Mouse (Mus musculus): ENCODE data around the gene Afmid.
A peak's percentile ranks its signal among the peaks of the same experiment; 100 is the strongest.
"Not testable (repeated sequence)": the region's sequence is repeated elsewhere in the genome, so short reads cannot be mapped to it uniquely, and the experiment has no call there.

Afmid gene

DNA sequence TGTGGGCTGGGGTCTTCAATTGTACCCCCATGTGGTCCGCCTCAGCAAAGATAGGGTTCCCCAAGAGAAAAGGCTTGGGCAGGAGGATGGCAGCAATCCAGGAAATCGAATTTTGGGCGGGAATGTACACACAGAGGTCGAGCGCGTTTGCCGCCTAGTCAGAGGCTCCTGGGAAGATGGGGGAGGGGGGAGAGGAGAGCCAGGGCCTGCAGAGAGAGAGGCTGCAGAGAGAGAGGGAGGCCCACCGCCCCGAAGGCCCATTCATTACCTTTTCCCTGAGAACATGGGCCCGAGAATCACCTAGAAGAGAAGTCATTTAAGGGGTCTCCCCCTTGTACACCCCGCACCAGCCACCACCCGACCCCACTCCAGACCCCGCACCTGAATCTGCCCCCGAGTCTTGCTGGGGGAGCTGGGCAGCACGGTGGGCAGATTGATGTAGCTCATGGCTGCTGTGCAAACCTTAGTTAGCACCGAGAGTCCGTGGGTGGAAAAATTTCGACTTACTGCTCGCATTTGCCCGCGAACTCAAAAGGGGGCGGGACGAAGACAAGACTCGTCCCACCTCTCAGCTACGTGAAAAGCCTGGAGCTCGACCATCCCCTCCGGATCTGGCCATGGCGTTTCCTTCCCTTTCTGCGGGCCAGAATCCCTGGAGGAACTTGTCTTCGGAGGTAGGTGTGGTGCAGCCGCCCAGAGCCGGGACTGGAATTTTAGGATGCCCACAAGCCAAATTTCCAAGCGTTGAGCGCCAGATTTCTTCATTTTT, at the start of gene Afmid, which contains the start of gene Tk1:
Gene Afmid, plus strand, starts transcription at position 592 of the 769 bp plus-strand sequence.
Gene Tk1, minus strand, starts transcription at position 760 of the 769 bp plus-strand sequence.
- peak; percentile 90 for DNase-seq (ENCODE audit: low spot score)

DNA sequence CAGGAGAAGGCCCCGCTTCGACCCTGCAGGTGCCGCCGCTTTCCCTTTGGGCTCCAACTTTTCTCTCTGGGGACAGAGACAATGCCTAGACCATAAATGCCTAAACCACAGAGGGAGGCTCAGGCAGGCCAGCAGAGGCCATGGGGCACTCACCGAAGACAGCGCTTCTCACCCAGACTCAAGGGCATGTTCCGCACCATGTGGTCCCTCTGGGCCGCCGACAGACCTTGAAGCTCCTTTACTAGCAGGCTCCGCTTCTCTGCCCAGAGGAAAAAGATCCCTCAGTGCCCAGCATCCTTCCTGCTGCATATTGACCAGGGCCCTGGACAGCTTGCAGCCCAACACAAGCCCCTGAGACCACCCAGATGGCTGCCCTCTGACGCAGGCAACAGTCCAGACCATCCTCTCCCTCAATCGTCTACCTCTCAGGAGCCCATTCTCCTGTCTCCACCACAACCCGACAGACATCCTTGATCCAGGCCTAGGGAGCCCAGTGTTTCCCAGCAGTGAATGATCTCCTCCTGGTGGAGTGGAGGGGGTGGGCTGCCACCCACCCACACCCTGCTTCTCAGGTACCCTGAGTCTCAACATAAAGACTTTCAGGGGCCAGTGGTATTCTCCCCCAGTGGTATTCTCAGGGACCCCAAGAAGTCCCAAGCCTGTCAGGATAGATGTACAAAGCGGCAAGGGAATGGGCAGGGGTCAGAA, 49.5 kb upstream of the Afmid start:
- no peak for DNase-seq (ENCODE audit: low spot score)

DNA sequence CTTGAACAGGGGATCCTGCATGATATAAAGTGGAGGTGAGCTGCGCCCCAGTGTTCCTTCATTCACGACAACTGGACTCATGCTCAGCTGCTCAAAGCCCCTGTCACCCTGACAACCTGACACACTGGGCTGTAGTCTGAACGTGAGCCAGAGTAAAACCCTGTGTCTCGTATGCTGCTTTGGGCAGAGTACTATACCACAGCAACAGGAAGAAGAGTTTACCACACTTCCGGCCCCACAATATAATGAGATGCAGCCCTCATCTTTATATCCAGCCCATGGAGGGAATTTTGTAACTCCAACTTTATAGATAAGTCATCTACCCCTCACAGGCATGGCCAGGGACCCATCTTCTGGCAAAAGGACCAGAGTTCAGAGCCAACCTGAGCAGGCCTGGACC, 48.6 kb upstream of the Afmid start:
- no peak for DNase-seq (ENCODE audit: low spot score)

DNA sequence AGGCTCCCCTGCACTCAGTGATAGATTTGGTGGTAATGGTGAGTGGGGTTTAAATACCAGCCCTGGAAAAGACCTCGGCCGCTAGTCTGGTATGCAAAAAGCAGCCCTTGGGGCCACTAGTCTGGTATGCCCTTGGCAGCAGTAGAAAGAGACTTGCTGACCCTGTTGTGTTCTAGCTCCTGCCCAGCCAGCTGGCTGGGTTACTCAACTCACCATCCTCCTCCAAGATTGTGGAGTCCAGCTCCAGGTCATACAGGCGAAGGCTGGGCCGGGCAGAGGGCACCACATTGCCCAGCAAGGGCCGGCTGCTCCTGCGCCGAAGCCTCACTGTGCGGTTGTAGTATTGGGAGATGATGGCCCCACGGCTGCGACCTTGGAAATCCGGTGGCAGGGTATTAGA, 47.7 kb upstream of the Afmid start:
- DNase-seq (ENCODE audit: low spot score), result no peak

DNA sequence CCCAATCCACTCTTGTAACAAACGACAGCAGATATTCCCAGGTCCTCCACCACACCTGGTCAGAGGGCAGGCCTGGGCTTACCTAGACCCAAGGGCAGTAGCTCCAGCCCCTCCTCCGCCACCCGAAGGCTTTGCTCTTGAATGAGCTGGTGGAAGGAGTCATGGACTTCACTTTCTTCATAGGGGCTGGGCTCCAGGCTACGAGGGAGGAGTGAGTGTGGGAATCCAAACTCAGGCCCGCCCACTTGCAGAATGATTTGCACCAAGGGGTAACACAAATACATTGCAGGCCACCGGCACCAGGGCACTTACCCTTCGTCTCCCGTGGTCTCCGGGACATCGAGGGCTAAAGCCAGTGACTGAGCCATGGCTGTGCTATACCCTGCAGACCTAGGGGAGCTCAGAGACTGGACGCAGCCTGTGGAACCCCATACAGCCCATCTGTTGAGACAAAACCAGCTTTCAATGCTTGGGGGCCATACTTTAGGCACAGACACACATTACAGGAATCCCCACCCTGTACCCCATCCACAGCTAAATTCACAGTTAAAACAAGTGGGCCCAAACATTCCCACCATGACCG, 46.8 kb upstream of the Afmid start:
- DNase-seq (ENCODE audit: low spot score), result peak; percentile 37

DNA sequence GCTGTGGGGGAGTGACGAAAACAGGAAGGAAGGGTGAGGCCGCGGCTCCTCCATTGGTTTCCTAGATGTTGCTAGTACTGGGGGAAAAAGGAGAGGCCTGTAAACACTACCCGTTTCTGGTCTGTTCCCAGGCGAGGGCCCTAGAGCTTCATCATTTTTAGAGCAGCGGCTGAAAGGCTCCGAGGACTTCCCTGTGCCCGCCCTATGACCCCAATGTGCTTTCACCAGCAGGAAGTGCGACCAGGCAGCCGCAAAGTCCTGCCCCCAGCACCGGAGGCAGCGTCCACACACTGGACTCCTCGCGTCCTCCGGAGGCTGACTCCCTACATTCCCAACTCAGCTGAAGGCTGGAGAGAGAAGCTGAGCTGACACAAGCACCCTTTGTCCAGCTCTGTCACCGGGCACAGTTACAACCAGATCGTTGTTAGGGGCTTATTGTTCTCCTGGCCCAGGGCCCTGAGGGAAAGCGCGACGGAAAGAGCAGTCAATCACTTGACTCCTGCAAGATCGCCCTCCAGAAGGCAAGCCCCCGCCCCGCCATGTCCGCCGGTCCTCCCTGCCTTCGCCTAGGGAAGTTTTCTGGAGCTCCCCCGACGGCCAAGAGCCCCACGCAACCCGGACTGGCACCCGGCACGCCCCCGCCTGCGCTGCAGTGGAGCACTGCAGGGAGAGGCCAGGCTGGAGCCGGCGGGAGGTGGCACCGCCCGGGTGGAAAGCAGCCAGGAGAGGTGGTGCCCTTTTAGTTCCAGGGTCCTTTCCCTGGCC, 46.1 kb upstream of the Afmid start:
- peak; percentile 79 for DNase-seq (ENCODE audit: low spot score)

DNA sequence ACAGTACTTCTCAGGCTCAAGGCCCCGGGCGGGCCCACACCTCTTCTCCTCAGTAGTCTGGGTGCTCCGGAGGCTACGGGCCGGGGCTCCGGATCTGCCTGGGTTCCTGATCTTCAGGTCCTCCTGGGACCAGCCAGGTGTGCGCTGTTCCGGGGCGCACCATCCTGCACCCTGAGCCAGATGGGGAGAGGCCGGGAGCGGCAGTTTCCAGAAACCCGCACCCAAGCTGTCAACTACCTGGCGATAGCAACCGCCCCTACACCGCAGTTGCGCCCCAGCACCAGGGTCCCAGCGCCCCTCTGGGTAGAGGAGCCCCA, 45.6 kb upstream of the Afmid start:
- DNase-seq (ENCODE audit: low spot score), result no peak

DNA sequence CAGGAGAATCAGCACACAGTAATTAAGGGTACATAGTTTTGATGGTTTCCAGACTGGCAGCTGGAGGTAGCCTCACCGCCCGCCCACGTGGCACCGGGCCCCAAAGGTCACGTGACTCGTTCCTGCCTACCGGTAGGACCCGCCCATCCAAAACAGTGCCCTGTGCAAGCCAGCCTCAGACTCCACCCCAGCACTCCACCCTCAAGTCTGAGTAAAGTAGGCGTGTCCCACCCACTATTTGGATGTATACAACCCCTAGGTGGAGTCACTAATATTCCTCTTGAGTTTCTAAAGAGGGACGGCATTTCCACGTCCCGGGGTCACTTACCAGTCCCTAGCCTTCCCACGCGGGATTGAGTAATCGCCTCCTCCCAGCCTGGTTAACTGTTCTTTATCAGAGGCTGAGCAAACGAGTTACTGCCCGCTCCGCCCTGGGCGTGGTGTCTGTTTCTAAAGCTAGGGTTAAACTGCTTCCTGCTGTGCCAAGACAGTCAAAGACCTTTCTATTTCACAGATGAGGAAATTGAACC, 45.1 kb upstream of the Afmid start:
- DNase-seq (ENCODE audit: low spot score), result peak; percentile 87

DNA sequence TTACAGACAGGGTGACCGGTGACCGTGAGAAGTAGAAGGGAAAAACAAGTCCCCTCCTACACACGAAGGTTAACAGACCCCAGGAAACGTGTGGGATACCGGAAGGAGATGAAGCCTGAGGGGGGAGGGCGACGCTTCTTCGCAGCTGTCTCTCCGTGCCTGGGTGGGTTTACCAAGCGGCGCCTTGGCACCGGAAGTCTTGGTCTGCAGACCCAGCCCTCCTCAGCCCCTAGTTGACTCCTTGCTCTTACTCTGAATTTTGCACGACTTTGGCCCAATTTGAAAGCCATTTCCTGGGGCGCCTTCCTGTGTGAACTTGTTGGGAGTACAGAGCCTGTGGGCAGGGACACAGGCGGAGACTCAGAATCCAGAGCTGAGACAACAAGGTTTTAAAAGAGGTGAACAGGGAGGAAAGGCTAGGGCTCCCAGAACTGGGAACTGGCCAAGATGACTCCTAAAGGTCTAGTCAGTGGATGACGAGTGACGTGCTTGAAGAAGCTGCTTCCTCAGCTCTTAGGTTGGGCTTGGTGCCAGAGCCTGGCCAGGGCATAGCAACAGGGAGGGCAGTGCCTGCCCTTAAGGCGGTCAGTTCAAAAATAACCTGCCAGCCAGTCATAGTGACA, 44.4 kb upstream of the Afmid start:
- DNase-seq (ENCODE audit: low spot score), result no peak

DNA sequence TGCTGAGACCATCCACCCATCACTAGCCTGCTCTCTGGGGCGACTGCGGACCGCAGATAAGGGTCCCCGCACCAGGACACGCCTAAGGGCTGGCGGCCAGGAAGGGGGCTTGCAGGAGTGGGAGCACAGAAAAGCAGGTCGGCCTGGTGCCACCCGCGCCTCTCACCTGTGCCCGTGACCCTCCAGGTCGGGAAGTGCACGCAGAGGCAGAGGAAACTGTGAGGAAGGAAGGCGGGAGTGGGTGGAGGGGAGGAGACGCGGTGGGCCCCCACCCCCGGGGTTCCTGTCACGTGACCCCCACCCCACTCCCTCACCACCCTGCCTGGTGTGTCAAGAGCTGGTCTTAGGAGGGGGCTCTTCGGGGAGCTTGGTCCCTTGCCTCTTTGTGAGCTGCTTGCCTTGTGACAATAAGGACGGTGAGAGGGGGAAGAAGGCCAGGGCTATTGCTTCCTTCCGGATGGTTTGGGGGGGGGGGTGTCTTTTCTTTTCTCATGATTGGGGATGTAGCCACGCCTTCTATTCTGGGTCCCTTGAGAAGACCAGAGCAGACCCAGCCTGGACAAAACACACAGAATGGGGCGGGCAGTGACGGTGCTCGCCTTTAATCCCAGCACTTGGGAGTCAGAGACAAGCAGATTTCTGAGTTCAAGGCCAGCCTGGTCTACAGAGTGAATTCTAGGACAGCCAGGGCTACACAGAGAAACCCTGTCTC, 43.6 kb upstream of the Afmid start, which contains the start of the genes Tmc8 and Tmc6:
Gene Tmc8, plus strand, starts transcription at position 84 of the 712 bp plus-strand sequence.
Gene Tmc6, minus strand, starts transcription at position 206 of the 712 bp plus-strand sequence.
- DNase-seq (ENCODE audit: low spot score), result peak; percentile 40

DNA sequence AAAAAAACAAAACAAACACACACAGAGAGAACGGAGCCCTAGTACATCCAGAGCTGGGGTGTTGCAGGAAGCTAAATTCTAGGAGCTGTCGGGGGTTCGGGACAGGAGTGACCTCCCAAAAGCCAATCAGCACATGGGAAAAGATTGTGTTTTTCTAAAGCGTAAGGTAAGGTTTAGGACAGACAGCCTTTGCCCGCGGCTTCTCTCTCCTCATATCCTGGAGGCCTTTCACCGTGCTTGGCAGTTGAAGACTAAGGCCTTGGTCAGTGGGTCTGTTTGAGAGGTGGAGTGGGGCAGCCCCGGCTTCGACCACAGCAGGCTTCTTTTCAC, 43.1 kb upstream of the Afmid start:
- no peak for DNase-seq (ENCODE audit: low spot score)

DNA sequence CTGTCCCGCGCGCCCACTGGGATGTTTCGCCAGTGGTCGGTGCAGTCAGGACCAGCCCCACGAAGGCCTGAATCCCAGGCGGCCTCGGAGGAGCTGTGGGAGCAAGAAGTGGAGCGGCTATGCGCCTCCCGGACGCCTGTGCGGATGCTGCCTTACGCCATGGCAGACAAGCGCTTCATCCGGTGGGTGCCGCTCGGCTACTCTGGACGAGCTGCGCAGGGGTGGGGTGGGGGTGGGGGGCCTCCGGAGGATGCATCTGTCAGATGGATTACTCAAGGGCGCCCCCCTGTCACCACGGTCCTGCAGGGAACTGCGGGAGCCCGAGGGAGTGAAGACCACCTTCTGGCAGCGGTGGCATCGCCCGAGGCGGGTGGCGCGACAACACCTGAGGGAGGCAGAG, 42.6 kb upstream of the Afmid start:
- peak; percentile 63 for DNase-seq (ENCODE audit: low spot score)

DNA sequence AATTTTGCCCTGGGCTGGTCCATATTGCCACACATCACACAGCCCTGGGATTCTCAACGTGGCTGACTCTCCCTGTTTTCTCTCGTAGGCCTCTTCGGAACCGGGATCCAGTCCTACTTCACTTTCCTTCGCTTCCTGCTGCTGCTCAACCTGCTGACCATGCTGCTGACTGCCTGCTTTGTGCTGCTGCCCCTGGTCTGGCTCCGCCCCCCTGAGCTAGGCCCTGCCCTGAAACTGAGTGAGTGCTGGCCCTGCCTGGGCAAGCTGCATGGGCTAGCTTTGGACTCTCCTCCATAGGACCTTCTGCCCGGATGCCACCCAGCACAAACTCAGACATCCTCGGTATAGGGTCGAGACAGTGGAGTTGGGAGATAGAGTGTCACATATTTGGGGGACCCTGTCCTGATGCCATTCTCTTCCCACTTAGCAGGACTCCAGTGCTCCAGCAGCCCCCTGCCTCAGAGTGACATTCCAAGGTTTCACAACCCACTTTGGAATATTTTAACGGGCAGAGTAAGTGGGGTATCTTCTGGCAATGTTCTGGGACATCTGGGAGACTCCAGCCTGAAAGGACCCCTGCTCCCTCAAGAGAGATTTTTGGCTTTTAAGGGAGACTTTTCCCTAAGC, 41.9 kb upstream of the Afmid start:
- DNase-seq (ENCODE audit: low spot score), result peak; percentile 43

DNA sequence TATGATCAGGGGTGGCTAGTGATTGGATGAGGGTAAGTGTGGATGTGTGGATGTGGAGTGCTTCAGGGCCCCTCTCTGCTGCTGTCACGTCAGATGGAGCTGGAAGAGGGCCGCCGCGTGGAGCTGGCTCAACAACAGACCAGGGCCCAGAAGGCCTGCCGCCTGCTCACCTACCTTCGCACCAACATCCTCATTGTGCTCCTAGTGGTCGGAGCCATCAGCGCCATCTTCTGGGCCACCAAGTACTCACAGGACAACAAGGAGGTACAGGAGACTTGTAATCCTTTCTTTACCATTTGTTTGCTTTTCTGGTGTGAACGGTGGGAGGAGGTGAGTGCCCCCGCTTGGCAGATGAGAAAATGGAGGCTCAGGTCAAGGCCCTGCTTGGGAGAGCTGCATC, 39.4 kb upstream of the Afmid start:
- peak; percentile 46 for DNase-seq (ENCODE audit: low spot score)

DNA sequence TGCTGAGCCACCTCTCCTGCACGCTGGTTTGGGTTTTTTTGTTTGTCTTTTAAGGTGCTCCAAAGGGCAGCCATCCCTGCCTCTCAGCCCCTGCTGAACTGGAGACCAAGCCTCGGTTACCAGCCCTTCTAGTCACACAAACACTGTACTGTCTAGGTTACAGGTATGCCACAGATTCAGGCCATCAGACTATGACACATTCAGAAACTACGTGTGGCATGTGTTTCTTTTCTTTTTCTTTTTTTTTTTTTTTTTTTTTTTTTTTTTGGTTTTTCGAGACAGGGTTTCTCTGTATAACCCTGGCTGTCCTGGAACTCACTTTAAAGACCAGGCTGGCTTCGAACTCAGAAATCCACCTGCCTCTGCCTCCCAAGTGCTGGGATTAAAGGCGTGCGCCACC, 37.2 kb upstream of the Afmid start:
- not testable (repeated sequence) for DNase-seq (ENCODE audit: low spot score)

DNA sequence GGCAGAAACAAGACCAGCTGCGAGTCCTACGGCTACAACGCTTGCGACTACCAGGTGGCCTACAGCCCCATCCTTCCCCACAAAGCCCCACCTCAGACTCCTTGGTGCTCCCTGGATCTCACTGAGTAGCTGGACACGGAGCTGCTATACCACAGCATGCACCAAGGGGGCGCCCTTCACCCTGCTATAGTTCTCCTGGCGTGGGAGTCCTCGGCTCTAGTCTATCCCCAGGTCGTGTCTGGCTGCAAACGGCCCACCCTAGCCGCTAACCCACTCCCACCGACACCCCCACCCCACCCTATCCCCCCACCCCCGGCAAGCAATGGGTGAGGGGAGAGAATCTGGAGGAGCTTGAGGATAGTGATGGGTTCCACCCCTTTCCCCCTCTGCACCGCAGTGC, 35.4 kb upstream of the Afmid start:
- DNase-seq (ENCODE audit: low spot score), result peak; percentile 78

DNA sequence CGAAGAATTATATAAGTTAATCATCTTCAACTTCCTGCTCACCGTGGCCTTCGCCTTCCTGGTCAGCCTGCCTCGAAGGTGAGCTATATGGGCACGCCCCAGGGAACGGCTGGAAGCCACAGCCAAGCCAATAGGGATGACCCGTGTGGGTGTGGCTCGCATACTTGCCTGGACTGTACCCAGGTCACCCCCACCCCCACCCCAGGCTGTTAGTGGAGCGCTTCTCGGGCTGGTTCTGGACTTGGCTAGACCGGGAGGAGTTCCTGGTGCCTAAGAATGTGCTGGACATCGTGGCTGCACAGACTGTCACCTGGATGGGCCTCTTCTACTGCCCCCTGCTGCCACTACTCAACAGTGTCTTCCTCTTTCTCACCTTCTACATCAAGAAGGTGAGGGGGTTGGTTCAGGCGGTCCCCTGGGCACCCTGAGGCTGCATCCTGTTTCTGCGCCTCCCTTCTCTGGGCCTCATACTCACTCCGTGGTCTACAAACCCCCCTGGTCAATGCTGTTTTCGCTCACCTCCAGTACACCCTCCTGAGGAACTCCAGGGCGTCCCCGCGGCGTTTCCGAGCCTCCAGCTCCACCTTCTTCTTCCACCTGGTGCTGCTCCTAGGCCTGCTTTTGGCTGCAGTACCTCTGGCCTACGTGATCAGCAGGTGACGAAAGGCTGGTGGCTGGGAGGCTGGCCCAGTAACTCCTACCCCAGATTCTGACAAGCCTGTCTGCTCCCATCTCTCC, 34.9 kb upstream of the Afmid start:
- peak; percentile 84 for DNase-seq (ENCODE audit: low spot score)

DNA sequence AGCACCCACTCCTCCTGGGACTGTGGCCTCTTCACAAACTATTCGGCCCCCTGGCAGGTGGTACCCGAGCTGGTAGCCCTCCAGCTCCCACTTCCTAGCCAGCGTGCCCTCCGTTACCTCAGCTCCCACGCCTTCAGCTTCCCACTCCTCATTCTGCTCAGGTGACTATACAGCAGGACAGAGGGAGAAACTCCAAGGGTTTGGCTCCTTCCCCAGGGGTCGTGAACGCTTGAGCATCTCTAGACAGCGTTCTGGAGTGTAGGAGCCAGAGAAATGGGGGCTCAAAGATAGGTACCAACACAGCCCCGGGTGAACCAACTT, 34.3 kb upstream of the Afmid start:
- DNase-seq (ENCODE audit: low spot score), result no peak

DNA sequence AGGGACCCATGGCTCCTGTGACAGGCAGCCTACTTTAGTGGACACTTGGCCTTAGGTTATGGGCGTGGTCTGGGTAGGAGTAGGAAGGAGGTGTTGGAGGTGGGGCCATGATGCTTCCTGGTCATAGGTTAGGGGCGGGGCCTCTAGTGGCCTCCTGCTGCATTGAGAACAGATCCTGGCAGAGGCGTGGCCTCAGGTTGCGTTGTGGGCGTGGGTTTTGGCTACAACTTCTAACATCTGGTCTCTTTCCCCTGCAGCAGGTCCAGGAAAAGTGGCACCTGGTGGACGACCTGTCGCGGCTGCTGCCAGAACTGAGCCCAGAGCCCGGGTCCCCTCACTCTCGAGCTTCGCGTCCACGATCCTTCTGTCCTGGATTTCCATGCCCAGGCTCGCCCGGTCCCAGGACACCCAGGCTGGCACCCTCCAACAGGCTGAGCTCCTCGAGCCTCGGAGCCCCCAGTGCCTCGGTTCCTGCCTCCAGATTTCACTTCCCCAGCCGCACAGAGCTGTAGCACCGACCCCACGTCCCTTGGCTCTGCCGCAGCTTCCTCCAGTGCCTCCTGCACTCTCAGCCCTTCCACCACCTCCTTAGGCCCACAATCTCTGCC, 33.3 kb upstream of the Afmid start:
- peak; percentile 92 for DNase-seq (ENCODE audit: low spot score)
